Mouse (Mus musculus) natural killer cell, adult 2 months (primary cell): ENCODE measurements around the gene Scyl1.

Source experiments
- DNase-seq, 2 experiments: peaks; one replicate each; pipeline ENCODE4 v3.0.0; 2022; ENCODE audit warnings: low spot score in 2 of 2

The Scyl1 gene

GRCm38 (mm10) chr19:5787920-5788319, 16.7 kb upstream of the Scyl1 start:
- DNase-seq = no peak

- DNase-seq = peak; percentile 86 to 88
Observed at GRCm38 (mm10) chr19:5787128-5787635, 16.0 kb upstream of the Scyl1 start.

DNA sequence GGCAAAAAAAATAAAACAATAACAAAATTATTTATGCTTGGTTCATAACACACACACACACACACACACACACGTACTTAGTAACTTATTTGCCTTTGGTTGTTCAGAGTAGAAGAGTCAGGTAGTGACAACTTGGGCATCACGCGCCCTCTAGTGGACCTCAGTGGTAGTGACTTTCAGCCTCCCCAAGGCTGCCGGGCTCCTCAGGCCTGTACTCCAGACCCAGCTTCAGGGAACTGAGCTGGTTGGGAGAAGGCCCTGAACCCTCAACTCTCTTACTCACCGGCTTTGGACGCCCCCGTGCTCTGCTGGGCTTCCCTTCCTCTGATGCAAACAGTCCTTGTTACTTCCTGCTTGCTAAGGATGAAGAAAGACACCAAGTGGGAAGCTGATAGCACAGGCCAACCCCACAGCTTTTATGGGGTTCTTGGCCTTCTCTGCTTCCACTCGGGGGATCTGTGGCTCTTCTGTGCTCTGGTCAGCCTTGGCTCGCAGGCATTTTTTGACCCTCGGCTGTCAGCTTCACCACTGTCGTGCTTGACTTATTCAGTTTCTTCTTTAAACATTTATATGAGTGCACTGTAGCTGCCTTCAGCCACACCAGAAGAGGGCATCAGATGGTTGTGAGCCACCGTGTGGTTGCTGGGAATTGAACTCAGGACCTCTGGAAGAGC, 15.4 kb upstream of the Scyl1 start:
- peak; percentile 84 to 86 for DNase-seq

DNA sequence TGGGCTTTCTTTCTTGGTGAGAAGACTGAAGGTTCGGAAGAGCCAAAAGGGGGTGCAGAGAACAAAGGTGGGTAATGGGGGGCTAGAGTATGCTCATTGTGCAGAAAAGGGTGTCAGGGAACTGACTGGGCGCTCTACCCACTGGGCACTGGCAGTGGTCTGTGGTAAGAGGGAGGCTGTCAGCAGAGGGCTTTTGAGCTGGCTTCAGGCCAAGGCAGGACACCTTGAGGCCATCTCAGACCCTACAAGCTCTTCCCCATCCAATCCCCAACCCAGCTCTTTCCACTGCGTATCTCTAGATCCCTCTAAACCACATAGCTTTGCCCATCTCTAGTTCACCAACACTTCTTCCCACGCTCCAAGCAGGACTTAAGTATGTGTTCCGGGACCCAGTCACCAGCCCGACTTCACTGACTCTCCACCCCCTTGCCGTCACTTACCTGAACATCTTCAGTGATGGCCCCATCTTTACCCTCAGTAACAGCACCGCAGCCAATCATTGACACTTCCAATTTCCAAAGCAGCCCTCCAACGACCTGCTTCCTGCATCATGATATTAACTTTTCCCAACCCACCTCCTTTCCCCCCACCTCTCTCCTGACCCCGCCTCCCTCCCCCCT, 13.8 kb upstream of the Scyl1 start:
- no peak for DNase-seq

DNA sequence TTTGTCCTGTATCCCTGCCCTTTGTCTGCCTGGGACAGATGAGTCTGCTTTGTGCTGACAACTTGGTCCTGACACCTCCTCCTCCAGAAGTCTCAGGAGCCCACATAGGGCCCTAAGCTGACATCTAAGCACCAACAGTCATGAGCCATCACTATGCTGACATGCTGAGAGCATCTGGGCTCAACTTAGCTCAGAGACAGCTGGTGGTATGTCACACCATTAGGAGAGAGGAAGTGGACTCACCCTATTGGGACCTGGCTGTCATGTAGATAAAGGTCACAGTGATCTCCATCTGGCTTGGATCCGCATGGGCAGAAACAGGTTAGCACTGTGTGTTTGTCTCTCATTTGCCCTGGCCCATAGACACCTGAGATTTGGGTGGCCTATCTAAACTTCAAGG, 10.9 kb upstream of the Scyl1 start:
- DNase-seq = no peak

DNA sequence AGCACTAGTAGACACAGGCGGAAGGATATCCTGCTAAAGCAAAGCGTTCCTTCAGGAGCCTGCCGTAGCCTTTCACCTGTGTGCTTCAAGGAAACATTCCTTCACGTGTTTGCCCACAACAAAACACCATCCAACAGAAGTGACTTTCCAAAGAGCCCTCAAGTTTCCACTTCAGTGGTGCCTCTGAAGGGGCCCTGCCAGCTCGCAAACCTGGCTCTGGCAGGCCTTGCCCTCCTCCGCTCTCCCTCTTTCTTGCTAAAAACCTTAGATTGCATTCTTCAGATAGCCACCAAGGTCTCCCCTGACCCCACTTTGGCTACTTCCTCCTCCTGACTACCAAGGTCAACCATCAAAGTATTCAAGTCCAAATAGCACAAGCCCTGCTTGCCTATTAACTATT, 10.3 kb upstream of the Scyl1 start:
- no peak for DNase-seq

- no peak for DNase-seq
Observed at GRCm38 (mm10) chr19:5780203-5780602, 9.0 kb upstream of the Scyl1 start.

DNA sequence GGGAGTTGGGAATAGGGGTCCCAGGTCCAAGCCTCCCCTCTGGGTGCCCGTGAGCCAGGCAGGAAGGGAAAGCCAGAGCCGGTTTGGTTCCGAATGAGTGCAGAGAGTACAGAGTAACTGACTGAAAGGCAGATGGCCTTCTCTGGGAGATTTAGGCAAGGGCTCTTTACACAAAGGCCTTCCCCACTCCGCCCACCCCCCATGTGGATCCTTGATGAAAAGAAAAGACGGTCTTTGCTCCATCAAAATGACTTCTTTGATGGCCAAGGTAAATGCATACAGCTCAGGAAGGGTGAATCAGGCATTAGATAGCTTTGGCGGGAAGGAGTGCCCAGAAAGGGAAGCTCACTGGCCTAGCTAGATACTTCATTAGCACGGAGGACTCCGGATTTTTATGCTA, 7.1 kb upstream of the Scyl1 start:
- no peak for DNase-seq

DNA sequence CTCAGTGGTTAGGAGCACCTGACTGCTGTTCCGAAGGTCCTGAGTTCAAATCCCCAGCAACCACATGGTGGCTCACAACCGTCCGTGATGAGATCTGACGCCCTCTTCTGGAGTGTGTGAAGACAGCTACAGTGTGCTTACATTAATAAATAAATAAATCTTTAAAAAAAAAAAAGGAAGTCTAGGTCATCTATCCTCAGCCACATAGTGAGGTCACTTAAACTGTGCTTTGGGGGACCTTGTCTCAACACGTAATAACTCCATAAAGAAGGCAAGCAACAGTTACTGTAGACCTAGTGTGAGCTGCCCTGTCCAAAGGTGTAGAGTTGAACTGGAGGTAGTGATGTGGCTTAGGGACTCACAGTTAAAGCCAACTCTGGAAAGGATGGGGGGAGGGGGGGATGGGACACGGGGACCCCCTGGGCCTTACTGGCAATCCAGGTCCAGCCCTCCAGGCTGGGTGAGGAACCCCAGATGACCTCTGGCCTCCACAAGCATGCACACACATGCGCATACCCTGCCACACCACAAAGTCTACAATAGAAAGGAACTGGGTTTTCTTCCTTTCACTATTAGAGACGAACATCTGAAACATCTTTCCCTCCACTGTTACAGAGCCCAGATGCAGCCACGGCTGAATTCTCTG, 6.3 kb upstream of the Scyl1 start:
- no peak for DNase-seq

GRCm38 (mm10) chr19:5770311-5770710, 908 bp downstream of the Scyl1 start:
- no peak for DNase-seq

DNA sequence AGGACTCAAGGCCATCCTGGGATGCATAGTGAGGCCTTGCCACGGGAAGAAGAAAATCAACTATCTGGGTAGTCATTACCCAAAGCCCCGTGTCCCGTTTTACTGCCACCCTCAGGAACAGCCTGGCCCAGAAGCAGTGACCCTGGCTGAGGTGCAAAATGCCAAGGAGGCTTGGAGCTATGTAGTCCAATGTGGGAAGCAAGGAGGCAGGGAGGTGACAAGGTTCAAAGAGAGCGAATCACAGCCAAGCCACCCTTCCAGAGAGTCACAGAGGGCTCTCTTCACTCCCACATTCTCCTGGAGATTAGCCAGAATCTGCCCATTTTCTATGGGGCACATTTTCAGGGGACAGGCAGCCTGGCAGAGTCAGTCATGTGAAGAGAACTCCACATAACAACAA, 3.9 kb downstream of the Scyl1 start:
- DNase-seq = no peak

GRCm38 (mm10) chr19:5763163-5763562, 8.1 kb downstream of the Scyl1 start:
- no peak for DNase-seq

DNA sequence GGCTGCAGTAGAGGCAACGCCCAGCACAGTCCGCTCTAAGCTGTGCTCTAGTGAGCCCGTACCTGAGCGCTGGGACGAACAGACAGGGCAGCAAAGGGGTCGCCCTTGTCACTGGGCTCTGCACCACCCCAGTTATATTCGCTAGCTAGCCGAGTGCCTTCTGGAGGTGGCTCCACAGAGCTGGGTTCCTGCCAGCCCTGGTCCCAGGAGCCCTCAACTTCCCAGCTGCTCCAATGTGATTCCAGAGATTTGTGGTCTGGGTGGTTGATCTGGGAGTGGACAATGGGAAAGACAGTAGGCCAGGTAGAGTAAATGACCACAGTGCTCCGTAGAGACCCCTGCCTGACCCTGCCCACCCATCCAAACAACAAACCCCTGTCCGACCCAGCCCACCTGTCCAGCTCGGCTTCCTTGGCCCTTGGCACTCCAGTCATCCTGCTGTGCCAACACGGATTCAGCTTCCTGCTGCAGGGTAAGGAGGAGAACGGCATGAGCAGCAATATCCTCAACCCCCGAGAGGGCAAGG, 12.3 kb downstream of the Scyl1 start:
- no peak for DNase-seq

DNA sequence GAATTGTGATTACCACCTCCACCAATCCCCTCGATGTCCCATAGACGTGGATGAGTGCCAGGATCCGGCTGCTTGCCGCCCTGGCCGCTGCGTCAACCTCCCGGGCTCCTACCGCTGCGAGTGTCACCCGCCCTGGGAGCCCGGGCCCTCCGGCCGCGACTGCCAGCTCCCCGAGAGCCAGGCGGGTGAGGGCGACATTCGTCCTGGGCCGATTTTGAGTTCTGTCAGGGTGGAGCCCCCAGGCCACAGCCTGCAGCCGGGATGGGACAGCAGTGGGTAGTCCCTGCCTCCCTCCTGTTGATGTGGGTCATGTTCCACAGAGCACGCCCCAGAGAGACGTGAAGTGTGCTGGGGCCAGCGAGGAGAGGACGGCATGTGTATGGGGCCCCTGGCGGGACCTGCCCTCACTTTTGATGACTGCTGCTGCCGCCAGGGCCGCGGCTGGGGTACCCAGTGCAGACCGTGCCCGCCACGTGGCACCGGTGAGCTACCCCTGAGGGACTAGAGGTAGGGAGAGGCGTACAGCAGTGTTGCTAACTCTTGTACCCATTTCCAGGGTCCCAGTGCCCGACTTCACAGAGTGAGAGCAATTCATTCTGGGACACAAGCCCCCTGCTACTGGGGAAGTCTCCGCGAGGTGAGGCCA, 14.1 kb downstream of the Scyl1 start:
- DNase-seq = no peak

GRCm38 (mm10) chr19:5756321-5756985, 14.8 kb downstream of the Scyl1 start:
- DNase-seq = no peak

DNA sequence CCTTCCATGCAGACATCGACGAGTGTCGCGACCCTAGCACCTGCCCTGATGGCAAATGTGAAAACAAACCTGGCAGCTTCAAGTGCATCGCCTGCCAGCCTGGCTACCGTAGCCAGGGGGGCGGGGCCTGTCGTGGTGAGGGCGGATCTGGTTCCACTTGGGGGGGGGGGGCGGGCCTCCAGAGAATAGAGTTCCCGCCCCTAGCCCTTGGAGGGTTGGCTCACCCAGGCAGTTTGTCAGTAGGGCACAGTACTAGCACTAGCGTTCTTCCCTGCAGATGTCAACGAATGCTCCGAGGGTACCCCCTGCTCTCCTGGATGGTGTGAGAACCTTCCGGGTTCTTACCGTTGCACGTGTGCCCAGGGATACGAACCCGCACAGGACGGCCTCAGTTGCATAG, 19.5 kb downstream of the Scyl1 start:
- DNase-seq = no peak

- no peak for DNase-seq
Observed at GRCm38 (mm10) chr19:5750951-5751350, 20.3 kb downstream of the Scyl1 start.

DNA sequence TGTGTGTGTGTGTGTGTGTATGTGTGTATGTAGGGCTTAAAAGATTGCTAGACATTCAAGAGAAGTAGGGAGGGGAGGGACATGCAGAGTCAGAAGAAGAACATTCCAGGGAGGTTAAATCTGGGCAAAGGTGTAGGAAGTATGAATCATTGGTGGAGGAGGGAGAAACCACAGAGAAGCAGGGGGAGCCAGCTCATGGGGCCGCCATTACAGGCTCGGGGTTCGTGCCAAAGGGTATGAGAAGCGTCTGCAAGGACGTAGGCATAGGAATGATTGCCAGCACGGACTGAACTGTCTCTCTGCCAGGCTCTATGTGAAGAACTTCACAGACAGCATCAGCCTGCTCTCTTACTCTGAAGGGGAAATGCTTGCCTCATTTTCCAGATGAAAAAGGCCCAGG, 21.7 kb downstream of the Scyl1 start:
- no peak for DNase-seq

GRCm38 (mm10) chr19:5746907-5747363, 24.3 kb downstream of the Scyl1 start:
- DNase-seq = no peak

DNA sequence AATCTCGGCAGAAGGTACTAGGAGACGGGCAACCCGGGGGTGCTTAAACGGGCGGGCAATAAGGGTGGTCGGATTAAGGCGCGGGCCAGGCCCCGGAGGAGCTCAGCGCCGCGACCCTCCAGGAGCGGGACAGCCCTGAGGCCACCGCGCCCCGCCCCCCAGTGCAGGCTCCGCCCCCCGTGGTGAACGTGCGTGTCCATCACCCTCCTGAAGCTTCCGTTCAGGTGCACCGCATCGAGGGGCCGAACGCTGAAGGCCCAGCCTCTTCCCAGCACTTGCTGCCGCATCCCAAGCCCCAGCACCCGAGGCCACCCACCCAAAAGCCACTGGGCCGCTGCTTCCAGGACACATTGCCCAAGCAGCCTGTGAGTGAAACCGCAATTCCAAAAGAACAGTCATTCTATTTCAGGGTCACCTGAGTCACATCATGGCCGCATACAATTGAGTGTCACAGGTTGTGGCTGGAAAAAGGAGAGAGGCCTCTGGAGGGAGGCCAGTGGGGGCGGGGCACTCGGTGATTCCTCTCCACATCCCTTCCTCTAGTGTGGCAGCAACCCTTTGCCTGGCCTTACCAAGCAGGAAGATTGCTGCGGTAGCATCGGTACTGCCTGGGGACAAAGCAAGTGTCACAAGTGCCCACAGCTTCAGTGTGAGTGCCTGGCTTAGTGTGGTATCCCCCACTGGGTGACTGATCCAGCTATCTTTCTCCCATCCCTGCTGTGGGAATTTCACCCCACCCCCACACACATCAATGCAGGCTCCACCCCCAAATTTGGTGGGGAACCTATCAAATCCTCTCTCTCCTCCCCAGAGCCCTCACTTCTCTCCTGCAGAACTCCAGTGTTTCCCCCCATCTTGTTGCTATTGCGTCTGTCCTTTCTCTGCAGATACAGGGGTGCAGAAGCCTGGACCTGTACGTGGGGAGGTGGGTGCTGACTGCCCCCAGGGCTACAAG, 25.2 kb downstream of the Scyl1 start:
- no peak for DNase-seq

GRCm38 (mm10) chr19:5743576-5743975, 27.6 kb downstream of the Scyl1 start:
- peak; percentile 37 to 62 for DNase-seq
